Mouse (Mus musculus) ES-E14 (cell line): ENCODE measurements around the gene Zfp882. TPM values are rescaled to one million over a fixed set of nuclear protein-coding genes. Genes with fewer than 3 reads are reported as not detected.

Experiments used
- DNase-seq: peaks from one replicate; pipeline ENCODE4 v3.0.0-alpha.2; 2013; ENCODE audit warnings: low read depth, low spot score
- H3K27ac ChIP-seq: 2 replicates; pipeline ENCODE4 v1.5.1; 2012; ENCODE audit warnings: low read depth, mild to moderate bottlenecking, low read length, moderate library complexity, mixed read lengths; ENCODE audit not compliant: poor library complexity, insufficient read depth, severe bottlenecking
- H3K36me3 ChIP-seq: 2 replicates; pipeline ENCODE4 v1.6.1; 2012; ENCODE audit warnings: mild to moderate bottlenecking, low read length, moderate library complexity, mixed read lengths; ENCODE audit not compliant: control insufficient read depth, poor library complexity, insufficient read depth, severe bottlenecking
- H3K4me1 ChIP-seq, 2 experiments: fragments of 150-350 bp in 1 of 2; sonication (generic) in 1 of 2; 2 replicates each; pipeline ENCODE4 v1.6.1; 2012; ENCODE audit warnings: low read length in 2 of 2, mild to moderate bottlenecking in 1 of 2, mixed read lengths in 1 of 2; ENCODE audit not compliant: control insufficient read depth in 2 of 2, insufficient read depth in 2 of 2, poor library complexity in 1 of 2
- H3K4me3 ChIP-seq, 2 experiments: fragments of 150-350 bp in 1 of 2; sonication (generic) in 1 of 2; 2 replicates each; pipeline ENCODE4 v1.5.1; 2012; ENCODE audit warnings: low read length in 2 of 2, low read depth in 1 of 2, mild to moderate bottlenecking in 1 of 2, mixed read lengths in 1 of 2; ENCODE audit not compliant: insufficient read depth in 1 of 2, poor library complexity in 1 of 2, severe bottlenecking in 1 of 2
- H3K9ac ChIP-seq: 2 replicates; pipeline ENCODE4 v1.6.1; 2012; ENCODE audit warnings: low read depth, mild to moderate bottlenecking, low read length, mixed read lengths; ENCODE audit not compliant: poor library complexity, insufficient read depth, severe bottlenecking
- H3K9me3 ChIP-seq: fragments of 150-350 bp; sonication (generic); 2 replicates; pipeline ENCODE4 v1.6.1; 2012; ENCODE audit warnings: low read depth, mild to moderate bottlenecking, low read length; ENCODE audit not compliant: control insufficient read depth, insufficient read depth
- CHD2 ChIP-seq: IDR thresholded peaks from 2 replicates; pipeline ENCODE4 v1.6.1; 2014; ENCODE audit warnings: mild to moderate bottlenecking, low read depth, low read length, inconsistent platforms
- HCFC1 ChIP-seq: IDR thresholded peaks from 2 replicates; pipeline ENCODE4 v1.6.1; 2012; ENCODE audit warnings: low read length, inconsistent platforms, borderline replicate concordance; ENCODE audit not compliant: insufficient read depth
- MAFK ChIP-seq: IDR thresholded peaks from 2 replicates; pipeline ENCODE4 v1.6.1; 2014; ENCODE audit warnings: mild to moderate bottlenecking, low read depth, low read length, inconsistent platforms; ENCODE audit not compliant: insufficient read depth
- ZC3H11A ChIP-seq: IDR thresholded peaks from 2 replicates; pipeline ENCODE4 v1.6.1; 2012; ENCODE audit warnings: low read depth, mild to moderate bottlenecking, inconsistent platforms, low read length, borderline replicate concordance
- ZNF384 ChIP-seq: IDR thresholded peaks from 2 replicates; pipeline ENCODE4 v1.6.1; 2012; ENCODE audit warnings: low read depth, low read length, inconsistent platforms
- in situ Hi-C, 2 experiments: fragments of 600-800 bp; cut with MboI; formaldehyde crosslinking; loops; one replicate each; pipeline ENCODE4 v1.15.1; 2025; ENCODE audit warnings: low sequenced_read_pairs in 2 of 2, inconsistent platforms in 1 of 2; ENCODE audit not compliant: unreplicated experiment in 2 of 2
- total RNA-seq: library from RNA; depleted of rRNA; stranded (reverse); fragments of 300-350 nt; gene quantifications from 2 replicates; pipeline ENCODE4 v1.2.3, GENCODE M21; 2012; rRNA removed

The Zfp882 gene
- total RNA-seq, 1 experiment = 6.7 TPM

DNA sequence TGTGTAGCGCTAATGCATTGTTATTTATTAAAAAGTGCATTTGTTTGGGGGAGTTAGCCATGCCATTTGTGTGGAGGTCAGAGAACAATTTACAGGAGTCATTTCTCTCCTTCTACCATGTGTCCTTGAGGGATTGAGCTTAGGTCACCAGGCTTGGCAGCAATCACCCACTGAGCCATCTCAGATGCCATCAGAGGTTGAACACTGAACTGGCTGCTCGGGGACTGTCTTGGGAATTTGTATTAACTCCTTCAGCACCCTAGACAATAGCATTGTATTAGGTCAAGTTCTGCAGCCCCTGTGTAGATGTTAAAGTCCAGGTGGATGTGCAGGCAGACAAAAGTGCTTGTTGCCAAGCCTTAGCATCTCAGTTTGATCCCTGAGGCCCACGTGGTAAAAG lies 55.6 kb downstream of the Zfp882 start:
- in situ Hi-C loops = no loop called here
- peaks cover 51% of the 10 kb centered on the region for H3K36me3 ChIP-seq

DNA sequence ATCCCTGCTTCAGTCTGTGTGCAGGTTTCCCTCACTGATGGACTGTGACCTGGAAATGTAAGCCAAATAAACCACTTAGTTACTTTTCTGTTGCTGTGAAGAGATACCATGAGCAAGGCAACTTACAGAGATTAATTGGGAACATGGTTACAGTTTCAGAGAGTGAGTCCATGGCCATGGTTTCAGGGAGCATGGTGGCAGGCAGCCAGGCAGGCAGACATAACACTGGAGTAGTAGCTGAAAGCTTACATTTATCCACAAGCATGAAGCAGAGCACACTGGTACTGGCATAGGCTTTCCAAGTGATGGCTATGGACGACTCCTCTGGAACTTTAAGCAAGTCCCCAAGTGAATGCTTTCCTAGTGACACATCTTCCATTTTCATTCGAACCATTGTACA lies 56.8 kb downstream of the Zfp882 start:
- no peak overlapping the region for H3K9ac ChIP-seq
- in situ Hi-C loops = no loop called here
- no peak overlapping the region for H3K4me3 ChIP-seq
- H3K27ac ChIP-seq = no peak overlapping the region
- H3K4me1 ChIP-seq = 0 out of 4 replicates have a peak, but pooled peaks cover 0 to 2% of the 10 kb centered on the region in 2 experiments
- H3K36me3 ChIP-seq = peaks cover 47% of the 10 kb centered on the region
- DNase-seq = no peak
- H3K9me3 ChIP-seq = no peaks in the 10 kb centered on the region; the same call in 1 of the 2 replicates
- TF ChIP-seq ZNF384 (no peak), HCFC1 (no peak), MAFK (no peak), CHD2 (no peak), ZC3H11A (no peak)

More for the DNA sequence above, 55.6 kb downstream of the Zfp882 start:
- Histone ChIP-seq H3K4me1 (0 out of 4 replicates have a peak, but pooled peaks cover 0 to 2% of the 10 kb centered on the region in 2 experiments), H3K9ac (no peak overlapping the region), H3K27ac (no peak overlapping the region), H3K9me3 (no peaks in the 10 kb centered on the region; the same call in 1 of the 2 replicates), H3K4me3 (no peak overlapping the region)
- TF ChIP-seq HCFC1 (no peak), ZC3H11A (no peak)
- no peak for DNase-seq

Other genes starting within 250 kb of the Zfp882 start
- gene Unc13a, start 236.9 kb upstream of the Zfp882 start, total RNA-seq = 3.0 and 9.1 TPM in 2 replicates
- gene Jak3, start 232.3 kb upstream of the Zfp882 start, total RNA-seq = 19.0 and 27.3 TPM in 2 replicates
- 3.0 and 5.1 TPM in 2 replicates for gene Insl3, start 219.4 kb upstream of the Zfp882 start, total RNA-seq
- 1.1 and 1.3 TPM in 2 replicates for gene B3gnt3, start 206.8 kb upstream of the Zfp882 start, total RNA-seq
- gene Fcho1, start 182.9 kb upstream of the Zfp882 start, total RNA-seq = 21.9 and 45.1 TPM in 2 replicates
- 3.2 and 3.9 TPM in 2 replicates for gene Zfp709, start 26.6 kb upstream of the Zfp882 start, total RNA-seq
- 15.1 and 16.0 TPM in 2 replicates for gene Zfp617, start within 50 bp of the Zfp882 start, total RNA-seq
- gene Zfp961, start 42.4 kb downstream of the Zfp882 start, total RNA-seq = 50.8 and 79.0 TPM in 2 replicates
- 0.18 and 0.32 TPM in 2 replicates for gene Cyp4f18, start 101.0 kb downstream of the Zfp882 start, total RNA-seq
- not detected in 2 replicates for gene Olfr372, start 132.6 kb downstream of the Zfp882 start, total RNA-seq
- 0.13 TPM in 1 of 2 replicates, not detected in the other for gene Olfr373, start 174.6 kb downstream of the Zfp882 start, total RNA-seq
- gene Olfr374, start 198.4 kb downstream of the Zfp882 start, total RNA-seq = 0.48 and 0.54 TPM in 2 replicates
- gene Tpm4, start 226.4 kb downstream of the Zfp882 start, total RNA-seq = 72.9 and 146 TPM in 2 replicates